Mouse (Mus musculus): ENCODE results near the gene S100a1.
A peak's percentile ranks its signal among the peaks of the same experiment; 100 is the strongest.

The S100a1 gene

GRCm38 (mm10) chr3:90513796-90514590 is at the start of gene S100a1, which contains the start of gene S100a13:
TSS of gene S100a1 (minus strand) at chr3:90514392.
TSS of gene S100a13 (plus strand) at chr3:90514435.
- peak; percentile 99 for DNase-seq

DNA sequence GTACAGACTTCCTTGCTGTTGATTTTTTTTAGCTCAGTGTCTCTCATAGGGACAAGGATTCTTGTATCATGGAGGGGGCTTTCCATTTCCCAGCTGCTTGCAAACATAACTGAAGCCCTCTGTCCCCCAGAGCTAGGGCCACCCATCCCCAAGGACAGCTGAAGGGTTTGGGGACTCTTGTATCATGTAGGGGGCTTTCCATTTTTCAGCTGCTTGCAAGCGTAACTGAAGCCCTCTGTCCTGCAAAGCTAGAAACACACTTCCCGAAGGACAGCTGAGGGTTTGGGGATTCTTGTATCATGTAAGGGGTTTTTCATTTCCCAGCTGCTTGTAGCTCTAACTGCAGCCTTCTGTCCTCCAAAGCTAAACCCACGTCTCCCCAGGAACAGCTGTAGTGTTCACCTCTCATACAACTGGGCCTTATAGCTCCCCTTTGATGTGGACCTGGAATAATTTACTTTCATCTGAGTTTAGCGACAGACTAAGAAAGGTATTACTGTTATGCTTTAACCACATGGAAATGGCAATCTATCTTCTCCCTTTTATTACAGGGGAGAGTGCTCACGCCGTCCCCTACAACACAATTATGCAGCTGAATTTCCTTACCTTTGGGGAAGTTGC is 45.9 kb upstream of the S100a1 start, which contains the start of gene S100a3:
S100a3 (plus strand) TSS at position 571 of the 621 bp plus-strand sequence.
- peak; percentile 27 for DNase-seq

DNA sequence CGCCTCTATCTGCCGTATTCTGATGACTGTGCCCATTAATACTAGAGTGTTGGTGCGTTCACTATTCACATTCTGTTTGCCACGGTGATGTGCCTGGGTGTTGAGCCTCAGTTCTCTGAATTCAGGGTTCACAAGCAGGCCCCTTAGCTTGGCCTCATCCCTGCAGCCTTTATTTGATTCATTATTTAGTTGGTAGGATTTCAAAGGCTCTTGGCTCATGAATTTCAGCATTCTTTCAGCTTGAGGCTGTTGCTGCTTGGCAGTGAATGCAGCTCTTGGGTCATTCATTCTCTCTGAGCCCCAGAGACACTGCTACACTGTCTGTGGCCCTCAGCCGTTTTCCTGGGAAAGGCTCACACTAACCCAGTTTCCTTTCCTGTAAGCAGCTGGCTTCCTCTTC is 41.8 kb upstream of the S100a1 start:
- peak; percentile 92 for DNase-seq

- DNase-seq = peak; percentile 60
Observed at GRCm38 (mm10) chr3:90552231-90552630, 38.0 kb upstream of the S100a1 start.

DNA sequence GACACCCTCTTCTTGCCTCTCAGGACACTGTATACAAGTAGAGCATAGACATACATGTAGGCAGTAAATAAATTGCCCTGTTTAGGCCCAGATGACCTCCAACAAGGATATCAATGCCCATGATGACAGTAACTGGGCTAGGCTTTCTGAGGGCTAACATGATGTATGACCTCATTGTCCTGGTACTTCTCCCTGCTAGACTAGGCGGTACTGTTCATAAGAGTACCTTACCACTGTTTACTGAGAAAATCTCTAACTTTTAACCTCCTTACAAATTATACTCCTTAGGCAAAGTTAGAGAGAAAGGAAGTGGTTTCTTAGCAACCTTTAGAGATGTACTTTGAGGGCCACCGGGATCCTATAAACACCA is 36.2 kb upstream of the S100a1 start:
- DNase-seq = peak; percentile 8

DNA sequence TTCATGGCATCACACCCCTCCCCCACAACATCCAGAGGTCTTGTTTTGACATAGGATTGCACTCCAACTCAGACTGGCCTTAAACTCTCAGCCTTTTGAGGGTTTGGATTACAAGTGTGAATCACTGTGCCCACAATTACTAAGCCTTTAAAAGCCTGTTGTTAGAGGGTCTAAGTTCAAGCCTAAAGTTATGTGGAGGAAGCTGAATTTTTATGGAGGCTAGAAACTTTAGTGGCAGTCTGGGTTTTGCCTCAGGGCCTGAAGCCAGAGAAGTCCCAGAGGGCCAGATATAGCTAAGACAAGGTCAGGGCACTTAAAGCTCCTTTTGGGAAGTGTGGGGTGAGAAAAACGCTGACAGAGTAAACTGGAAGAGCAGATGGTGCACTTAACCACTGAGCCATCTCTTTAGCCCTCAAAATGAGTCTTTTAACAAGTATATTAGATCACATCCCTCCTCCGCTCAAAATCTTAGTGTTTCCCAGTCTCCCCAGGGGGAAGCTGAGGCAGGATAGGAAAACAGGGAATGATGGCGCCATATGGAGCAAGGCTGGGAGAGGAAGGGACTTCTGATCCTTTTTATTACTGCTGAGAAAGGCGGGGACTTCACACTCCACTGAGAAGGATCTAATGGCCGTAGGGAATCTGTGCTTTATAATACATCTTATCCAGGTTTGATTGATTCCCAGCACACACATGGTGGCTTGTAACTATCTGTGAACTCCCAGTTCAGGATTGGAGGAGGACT is 35.7 kb upstream of the S100a1 start:
- peak; percentile 88 for DNase-seq

GRCm38 (mm10) chr3:90540904-90541303 is 26.7 kb upstream of the S100a1 start:
- DNase-seq = peak; percentile 98

- DNase-seq = no peak
Observed at GRCm38 (mm10) chr3:90537905-90538296, 23.7 kb upstream of the S100a1 start.

GRCm38 (mm10) chr3:90537141-90537904 is 23.1 kb upstream of the S100a1 start, which contains the start of gene S100a16:
TSS of gene S100a16 (plus strand) at chr3:90537254.
- DNase-seq = peak; percentile 99

DNA sequence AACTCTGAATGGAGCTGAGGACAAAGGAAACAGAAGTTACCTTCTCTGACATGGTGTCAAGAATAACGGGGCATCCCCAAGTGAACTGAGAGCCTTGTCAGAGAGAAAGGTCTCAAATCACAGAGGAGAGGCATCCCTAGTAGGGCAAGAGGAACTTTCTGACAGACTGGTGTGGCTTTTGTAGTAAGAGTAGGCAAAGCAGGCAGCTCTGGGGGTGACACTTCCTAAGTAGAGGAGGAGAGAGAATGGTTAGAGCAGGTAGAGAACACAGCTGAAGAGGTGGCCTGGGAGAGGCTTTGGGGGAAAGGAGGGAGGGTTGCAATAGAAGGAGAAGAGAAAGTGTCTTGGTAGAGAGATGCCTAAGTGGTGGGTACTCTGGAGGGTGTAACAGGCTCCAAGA is 21.3 kb upstream of the S100a1 start:
- peak; percentile 71 for DNase-seq

- peak; percentile 52 for DNase-seq
Observed at GRCm38 (mm10) chr3:90531713-90532112, 17.5 kb upstream of the S100a1 start.

GRCm38 (mm10) chr3:90527291-90527873 is 13.2 kb upstream of the S100a1 start:
- peak; percentile 88 for DNase-seq

GRCm38 (mm10) chr3:90526580-90526979 is 12.4 kb upstream of the S100a1 start, which contains the start of gene S100a14:
TSS of gene S100a14 (plus strand) at chr3:90526856.
- DNase-seq = peak; percentile 97

GRCm38 (mm10) chr3:90526076-90526475 is 11.9 kb upstream of the S100a1 start:
- peak; percentile 88 for DNase-seq

- DNase-seq = peak; percentile 95
Observed at GRCm38 (mm10) chr3:90525421-90525820, 11.2 kb upstream of the S100a1 start.

GRCm38 (mm10) chr3:90517711-90518110 is 3.5 kb upstream of the S100a1 start:
- DNase-seq = no peak

DNA sequence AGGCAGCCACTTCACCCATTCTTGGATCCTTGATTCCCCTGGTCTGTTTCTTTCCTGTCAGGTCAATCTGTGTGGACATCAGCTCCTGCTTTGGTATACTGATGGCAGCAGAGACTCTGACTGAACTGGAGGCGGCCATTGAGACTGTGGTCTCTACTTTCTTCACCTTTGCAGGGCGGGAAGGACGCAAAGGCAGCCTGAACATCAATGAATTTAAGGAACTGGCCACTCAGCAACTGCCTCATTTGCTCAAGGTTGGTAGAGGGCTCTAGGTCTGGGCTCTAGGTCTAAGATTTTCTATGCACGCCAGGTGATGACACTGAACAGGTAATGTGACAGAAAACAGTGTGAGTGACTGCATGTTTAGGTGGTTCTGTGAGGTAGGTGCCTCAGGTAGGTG is 1.6 kb upstream of the S100a1 start:
- DNase-seq = no peak

GRCm38 (mm10) chr3:90515242-90515641 is 1.1 kb upstream of the S100a1 start:
- DNase-seq = peak; percentile 98

DNA sequence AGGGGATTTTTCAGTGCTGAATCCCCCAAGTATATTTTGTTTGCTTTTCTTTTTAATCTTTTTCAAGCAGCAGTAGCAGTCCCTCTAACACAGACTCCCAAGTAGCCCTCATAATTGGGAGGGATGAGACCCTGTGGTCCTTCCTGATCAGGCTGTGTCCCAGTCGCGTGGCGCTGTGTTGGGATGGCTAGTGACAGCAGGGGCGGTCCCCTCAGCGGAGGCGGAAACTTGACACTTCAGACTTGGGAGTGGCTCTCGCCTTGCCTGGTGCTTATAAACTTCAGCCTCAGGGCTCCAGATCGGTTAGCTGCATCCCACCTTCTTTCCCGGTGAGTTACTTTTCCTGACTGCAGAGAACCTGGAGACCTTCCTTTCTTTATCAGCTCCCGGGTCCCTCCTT is 499 bp upstream of the S100a1 start:
- DNase-seq = peak; percentile 99

DNA sequence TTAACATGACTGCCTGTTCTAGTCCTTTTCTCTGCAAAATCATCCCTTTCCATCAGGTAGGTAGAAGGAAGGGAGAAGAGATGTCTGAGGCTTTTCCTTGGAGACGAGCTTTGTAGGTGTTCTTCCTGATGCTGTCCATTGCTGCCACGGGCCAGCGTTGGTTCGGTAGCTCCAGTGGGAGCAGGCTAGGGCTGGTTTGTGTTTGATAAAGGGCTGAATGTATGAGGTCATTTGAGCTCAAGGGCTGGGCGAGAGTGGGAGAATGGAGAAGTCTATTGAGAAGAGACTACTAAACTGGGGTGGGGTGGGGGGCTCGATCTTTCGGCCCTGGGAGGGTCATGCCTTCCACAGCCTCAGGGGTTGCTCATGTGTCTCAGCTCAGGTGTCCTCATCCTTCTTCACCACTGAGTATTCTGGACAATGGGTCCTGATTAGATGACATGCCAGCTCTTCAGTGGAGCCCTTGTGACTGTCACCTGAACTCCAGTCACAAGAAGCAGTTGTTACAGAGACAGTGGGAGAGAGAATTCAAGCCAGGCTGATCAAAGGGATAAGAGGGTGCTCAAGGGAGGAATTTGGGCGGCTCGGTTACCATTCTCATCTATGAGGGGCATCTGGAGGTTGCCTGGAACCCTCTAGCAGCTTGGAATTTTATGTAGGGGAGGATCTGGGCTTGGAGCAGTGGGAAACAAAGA is 1.1 kb downstream of the S100a1 start:
- peak; percentile 92 for DNase-seq

DNA sequence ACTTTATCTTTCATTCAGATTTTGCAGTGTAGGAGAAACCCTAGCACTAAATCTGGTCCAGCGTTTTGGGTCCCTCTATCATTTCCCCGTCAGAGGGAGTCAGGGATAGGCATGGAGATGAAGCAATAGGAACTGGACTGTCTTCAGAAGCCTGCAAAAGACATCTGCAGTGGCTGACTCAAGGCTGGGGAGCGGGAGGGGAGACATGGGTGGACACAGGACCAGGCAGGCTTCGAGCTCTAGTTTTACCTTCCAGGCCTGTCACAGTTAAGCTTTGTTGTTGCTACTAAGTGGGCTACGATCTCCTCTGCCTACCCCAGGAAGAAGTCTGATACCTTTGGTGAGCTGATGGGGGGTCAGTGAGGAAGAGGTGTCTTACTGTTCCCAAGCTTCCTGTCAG is 1.9 kb downstream of the S100a1 start:
- DNase-seq = peak; percentile 93

GRCm38 (mm10) chr3:90509747-90510123 is 4.5 kb downstream of the S100a1 start:
- no peak for DNase-seq

Measured in heart, adult 11 months (tissue).